Mouse (Mus musculus) MEL (cell line): ENCODE measurements around the gene Abcb9.

Experiments used
- BHLHE40 ChIP-seq: IDR thresholded peaks from 2 replicates; pipeline ENCODE4 v1.6.1; 2012; ENCODE audit warnings: low read depth, mild to moderate bottlenecking, inconsistent platforms, low read length, improper control_type of control experiment, borderline replicate concordance
- CTCF ChIP-seq, 3 experiments: IDR thresholded peaks in 2 of 3; conservative IDR thresholded peaks in 1 of 3; 2 replicates each; pipeline ENCODE4 v1.5.1; 2011 to 2012; ENCODE audit warnings: low read length in 3 of 3, low read depth in 2 of 3, mild to moderate bottlenecking in 2 of 3, improper control_type of control experiment in 1 of 3, inconsistent platforms in 1 of 3, mixed read lengths in 1 of 3, moderate library complexity in 1 of 3; ENCODE audit not compliant: control insufficient read depth in 1 of 3, insufficient read depth in 1 of 3, poor library complexity in 1 of 3, severe bottlenecking in 1 of 3
- EP300 ChIP-seq, 2 experiments: IDR thresholded peaks; 2 replicates each; pipeline ENCODE4 v1.6.1; 2011; ENCODE audit warnings: improper control_type of control experiment in 2 of 2, low read length in 2 of 2, low read depth in 1 of 2, mild to moderate bottlenecking in 1 of 2
- GATA1 ChIP-seq: IDR thresholded peaks from 2 replicates; pipeline ENCODE4 v1.6.1; 2011; ENCODE audit warnings: low read depth, low read length, improper control_type of control experiment
- KAT2A ChIP-seq: conservative IDR thresholded peaks from 2 replicates; pipeline ENCODE4 v1.6.1; 2012; ENCODE audit warnings: low read depth, low read length, improper control_type of control experiment, inconsistent platforms
- MAX ChIP-seq: IDR thresholded peaks from 2 replicates; pipeline ENCODE4 v1.6.1; 2011; ENCODE audit warnings: low read length, improper control_type of control experiment
- MAZ ChIP-seq: IDR thresholded peaks from 2 replicates; pipeline ENCODE4 v1.6.1; 2012; ENCODE audit warnings: low read depth, mild to moderate bottlenecking, inconsistent platforms, low read length, improper control_type of control experiment
- NRF1 ChIP-seq: IDR thresholded peaks from 2 replicates; pipeline ENCODE4 v1.6.1; 2014; ENCODE audit warnings: low read depth, mild to moderate bottlenecking, inconsistent platforms, low read length, improper control_type of control experiment, moderate library complexity; ENCODE audit not compliant: poor library complexity, insufficient read depth, severe bottlenecking
- POLR2A ChIP-seq, 2 experiments: IDR thresholded peaks; 2 replicates each; pipeline ENCODE4 v1.6.1; 2011 to 2012; ENCODE audit warnings: low read length in 2 of 2, mild to moderate bottlenecking in 2 of 2, control low read depth in 1 of 2, improper control_type of control experiment in 1 of 2, low read depth in 1 of 2, moderate library complexity in 1 of 2; ENCODE audit not compliant: control insufficient read depth in 1 of 2, insufficient read depth in 1 of 2, poor library complexity in 1 of 2
- UBTF ChIP-seq: IDR thresholded peaks from 2 replicates; pipeline ENCODE4 v1.6.1; 2012; ENCODE audit warnings: low read depth, mild to moderate bottlenecking, inconsistent platforms, low read length, improper control_type of control experiment, moderate library complexity, borderline replicate concordance; ENCODE audit not compliant: insufficient read depth

- TF ChIP-seq KAT2A: no peak
- no peak for TF ChIP-seq CTCF (IDR thresholded peaks at IDR 0.05 in 2 of 3, conservative IDR thresholded peaks at IDR 0.05 in 1 of 3; ENCODE audit: control insufficient read depth in 1 of 3, insufficient read depth in 1 of 3, low read depth in 2 of 3, low read length in 3 of 3, poor library complexity in 1 of 3, severe bottlenecking in 1 of 3)
- TF ChIP-seq MAX: peak; percentile 90
- TF ChIP-seq BHLHE40: peak; percentile 70; the same call in 1 of the 2 replicates
- peak; percentile 23 to 58; a peak in 2 of 4 replicates for TF ChIP-seq EP300 (IDR thresholded peaks at IDR 0.05; ENCODE audit: low read depth in 1 of 2, low read length in 2 of 2)
- TF ChIP-seq NRF1: no peak
- TF ChIP-seq POLR2A (IDR thresholded peaks at IDR 0.05; ENCODE audit: control insufficient read depth in 1 of 2, insufficient read depth in 1 of 2, low read depth in 1 of 2, low read length in 2 of 2, poor library complexity in 1 of 2): peak in 1 of 2 experiments; percentile 67; a peak in 2 of 4 replicates
- TF ChIP-seq MAZ: no peak
- TF ChIP-seq GATA1: peak; percentile 57
- no peak for TF ChIP-seq UBTF
These were observed 20.7 kb downstream of the Abcb9 start for GRCm38 (mm10) chr5:124074845-124075307.
